Mouse (Mus musculus) liver, postnatal 0 days (tissue): ENCODE measurements around the gene Satb1. TPM values are rescaled to one million over a fixed set of nuclear protein-coding genes. Genes with fewer than 3 reads are reported as not detected.

Source experiments
- ATAC-seq: fragments of 200-750 bp; cut with Nextera tagmentation; 2 replicates; pipeline ENCODE4 v1.8.0; 2017; ENCODE audit warnings: mild to moderate bottlenecking, moderate library complexity
- DNase-seq: peaks from one replicate; pipeline ENCODE4 v3.0.0-alpha.2; 2016
- H3K27ac ChIP-seq: fragments of 300-500 bp; sonication (generic); 2 replicates; pipeline ENCODE4 v1.5.1; 2014; ENCODE audit warnings: antibody characterized with exemption, moderate library complexity, mild to moderate bottlenecking, low read depth
- H3K27me3 ChIP-seq: fragments of 300-500 bp; sonication (generic); 2 replicates; pipeline ENCODE4 v1.6.1; 2014; ENCODE audit warnings: low read length, control low read depth, mixed read lengths; ENCODE audit not compliant: insufficient read depth
- H3K36me3 ChIP-seq: fragments of 300-500 bp; sonication (generic); replicated peaks from 2 replicates; pipeline ENCODE4 v1.6.1; 2014; ENCODE audit warnings: mild to moderate bottlenecking, control low read depth, low read length, moderate library complexity, mixed read lengths; ENCODE audit not compliant: insufficient read depth
- H3K4me1 ChIP-seq: fragments of 300-500 bp; sonication (generic); 2 replicates; pipeline ENCODE4 v1.6.1; 2014; ENCODE audit warnings: antibody characterized with exemption, mild to moderate bottlenecking, control low read depth; ENCODE audit not compliant: insufficient read depth
- H3K4me2 ChIP-seq: fragments of 300-500 bp; sonication (generic); 2 replicates; pipeline ENCODE4 v1.6.1; 2014; ENCODE audit warnings: low read depth, mild to moderate bottlenecking, low read length, moderate library complexity, mixed read lengths
- H3K4me3 ChIP-seq: fragments of 300-500 bp; sonication (generic); 2 replicates; pipeline ENCODE4 v1.5.1; 2014; ENCODE audit warnings: low read depth, low read length
- H3K9ac ChIP-seq: fragments of 300-500 bp; sonication (generic); replicated peaks from 2 replicates; pipeline ENCODE4 v1.6.1; 2014; ENCODE audit warnings: mild to moderate bottlenecking, moderate library complexity
- H3K9me3 ChIP-seq: fragments of 300-500 bp; sonication (generic); 2 replicates; pipeline ENCODE4 v1.6.1; 2016; ENCODE audit warnings: mild to moderate bottlenecking, control low read depth, low read length, mixed read lengths
- CTCF ChIP-seq: sonication (generic); IDR thresholded peaks from 2 replicates; pipeline ENCODE4 v1.5.1; 2016; ENCODE audit warnings: antibody characterized with exemption, low read depth
- EP300 ChIP-seq: IDR thresholded peaks from 2 replicates; pipeline ENCODE4 v1.6.1; 2016; ENCODE audit warnings: antibody characterized with exemption, low read depth, mild to moderate bottlenecking
- WGBS: fragments of 180-500 bp; shearing (Covaris S2); extraction: QIAGEN DNeasy Blood & Tissue Kit; methylation state at CpG from one replicate; pipeline ENCODE4 v1.1.7; 2014; ENCODE audit not compliant: insufficient replicate concordance; 5-methylcytosine and 5-hydroxymethylcytosine counted together
- polyA plus RNA-seq: library from polyadenylated mRNA; unstranded; fragments of >200 nt; fragmentation: Nextera tagmentation; extraction: Ambion mirVana; gene quantifications from 2 replicates; pipeline ENCODE4 v1.2.1, GENCODE M21; 2015

The Satb1 gene
- polyA plus RNA-seq, 1 experiment from 2014 or later, result 1.5 TPM

DNA sequence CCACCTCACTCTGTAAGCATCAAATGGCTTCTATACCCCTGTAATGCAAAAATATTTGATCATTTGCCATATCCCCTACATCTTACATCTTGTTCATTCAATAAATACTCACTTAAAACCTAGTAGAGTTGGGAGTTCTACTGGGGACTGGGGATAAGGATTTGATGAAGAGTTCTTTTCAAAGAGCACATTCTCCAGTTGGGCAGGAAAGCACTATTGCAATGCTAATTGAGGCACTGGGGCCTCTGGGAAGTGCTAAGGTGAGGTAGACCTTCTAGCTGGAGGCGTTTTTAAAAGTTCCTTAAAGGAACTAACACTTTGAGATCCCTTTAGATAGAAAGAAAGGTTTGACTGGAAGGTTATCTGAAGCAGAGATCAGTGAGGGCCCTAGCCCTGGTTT, 3.8 kb upstream of the Satb1 start:
- Histone ChIP-seq H3K27me3 (peaks cover 33% of the 10 kb centered on the region), H3K4me1 (peaks cover 4% of the 10 kb centered on the region), H3K27ac (no peak overlapping the region), H3K4me3 (no peak overlapping the region), H3K9ac (no peak overlapping the region), H3K9me3 (no peaks in the 10 kb centered on the region), H3K36me3 (no peaks in the 10 kb centered on the region), H3K4me2 (no peak overlapping the region)
- TF ChIP-seq EP300 (no peak), CTCF (no peak)
- ATAC-seq, result no peak
- DNase-seq, result no peak
- WGBS, result 42% methylated on average over 1 of the region's 1 CpGs

DNA sequence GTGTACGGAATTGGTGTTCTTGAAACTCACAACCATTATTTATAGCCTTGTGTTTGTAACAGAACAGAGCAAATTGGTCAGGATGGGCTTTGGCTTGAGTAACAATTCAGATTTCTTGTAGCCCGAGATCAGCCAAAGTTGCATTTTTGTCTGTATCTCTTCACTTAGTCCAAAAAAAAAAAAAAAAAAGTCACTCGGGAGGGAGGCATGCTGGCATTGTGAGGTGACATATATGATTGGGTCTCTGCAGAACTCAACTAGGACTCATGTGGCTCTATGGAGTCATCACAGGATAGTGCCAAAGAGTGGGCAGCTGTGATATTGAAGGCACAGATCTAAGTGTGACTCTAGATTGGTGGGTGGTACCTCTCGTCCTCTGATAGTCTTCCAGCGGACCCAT, 3.2 kb upstream of the Satb1 start:
- 71% methylated on average over 5 of the region's 5 CpGs for WGBS
- no peak for TF ChIP-seq EP300
- TF ChIP-seq CTCF, result no peak
- Histone ChIP-seq H3K9ac (no peak overlapping the region), H3K4me1 (peaks cover 5% of the 10 kb centered on the region), H3K27ac (no peak overlapping the region), H3K27me3 (peaks cover 39% of the 10 kb centered on the region), H3K9me3 (no peaks in the 10 kb centered on the region), H3K36me3 (no peaks in the 10 kb centered on the region), H3K4me2 (no peak overlapping the region), H3K4me3 (no peak overlapping the region)
- no peak for DNase-seq
- ATAC-seq, result no peak

- 3% methylated on average over 16 of the region's 16 CpGs for WGBS
- TF ChIP-seq EP300, result no peak
- no peak for TF ChIP-seq CTCF
- no peak overlapping the region; the same call in none of the 2 replicates for H3K4me3 ChIP-seq
- H3K4me2 ChIP-seq, result peak overlapping the region; percentile 92
- no peak overlapping the region for H3K9ac ChIP-seq
- ATAC-seq (no peak), DNase-seq (no peak)
- no peak overlapping the region for H3K27ac ChIP-seq
- peaks cover 47% of the 10 kb centered on the region for H3K27me3 ChIP-seq
- no peaks in the 10 kb centered on the region for H3K9me3 ChIP-seq
- H3K4me1 ChIP-seq, result peaks cover 5% of the 10 kb centered on the region
- H3K36me3 ChIP-seq, result no peaks in the 10 kb centered on the region
These were observed 680 bp upstream of the Satb1 start for GRCm38 (mm10) chr17:51833578-51834361.

DNA sequence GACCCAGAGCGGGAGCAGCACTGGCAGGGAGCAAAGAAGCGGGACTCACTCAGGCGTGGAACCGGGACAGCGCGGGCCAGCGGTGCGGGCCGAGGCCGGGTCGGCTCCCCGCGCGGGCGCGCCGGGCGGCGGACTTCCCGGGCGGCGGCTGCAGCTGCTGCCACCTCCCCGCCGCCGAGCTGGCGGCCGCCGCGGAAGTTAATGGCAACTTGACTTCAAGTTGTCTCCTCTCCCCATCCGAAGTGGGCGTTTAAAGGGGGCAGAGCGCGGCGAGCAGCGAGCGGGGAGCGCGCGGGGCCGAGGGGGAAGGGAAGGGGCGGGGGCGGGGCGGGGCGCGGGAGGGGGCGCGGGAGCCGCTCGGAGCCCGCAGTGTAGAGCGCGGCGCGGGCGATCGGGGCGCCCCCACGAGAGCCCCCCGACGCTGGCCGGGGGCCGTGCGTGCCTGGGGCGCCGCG, 642 bp downstream of the Satb1 start:
- no peak for TF ChIP-seq EP300
- Histone ChIP-seq H3K27ac (0 out of 2 replicates have a peak overlapping the region, but pooled peaks have one; percentile 11), H3K9ac (peak overlapping the region; percentile 63), H3K9me3 (no peaks in the 10 kb centered on the region), H3K27me3 (peaks cover 55% of the 10 kb centered on the region), H3K4me1 (peaks cover 5% of the 10 kb centered on the region), H3K36me3 (no peaks in the 10 kb centered on the region), H3K4me2 (peak overlapping the region; percentile 92), H3K4me3 (peak overlapping the region; percentile 65)
- peak; percentile 38 for DNase-seq
- ATAC-seq, result peak; percentile 60
- 2% methylated on average over 26 of the region's 66 CpGs for WGBS

DNA sequence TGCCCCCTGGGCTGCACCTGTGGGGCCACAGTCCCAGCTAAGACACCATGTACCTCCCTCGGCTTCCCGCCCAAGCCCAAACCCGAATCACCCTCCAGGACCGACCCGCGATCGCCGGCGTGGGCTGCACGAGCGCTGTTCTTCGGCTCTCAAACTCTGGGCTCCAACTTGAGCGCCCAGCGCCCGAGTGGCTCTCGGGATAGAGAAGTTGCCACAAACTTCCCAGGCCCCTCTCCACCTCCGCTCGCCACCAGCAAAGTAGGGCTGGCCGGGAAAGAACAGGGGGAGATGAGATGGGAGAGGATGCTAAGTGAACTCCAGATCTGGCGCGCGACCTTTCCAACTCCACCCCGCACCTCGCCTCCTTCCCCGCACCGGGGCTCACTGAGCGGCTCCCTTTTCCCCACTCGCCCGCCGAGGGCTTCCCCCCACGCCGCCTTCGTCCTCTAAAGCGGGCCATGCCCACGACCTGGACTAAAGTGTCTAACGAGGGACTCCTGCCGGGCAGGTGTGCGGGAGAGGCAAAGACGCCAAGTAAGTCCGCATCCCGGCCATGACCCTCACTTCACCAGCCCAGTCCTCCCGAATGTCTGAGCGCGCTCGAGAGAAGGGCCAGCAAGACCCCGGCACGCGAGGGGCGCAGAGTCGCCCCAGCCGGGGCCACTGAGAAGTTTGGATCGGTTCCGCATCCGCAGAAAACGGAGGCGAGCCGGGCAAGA, 1.2 kb downstream of the Satb1 start:
- no peaks in the 10 kb centered on the region for H3K9me3 ChIP-seq
- H3K4me2 ChIP-seq, result peak overlapping the region; percentile 92
- peaks cover 5% of the 10 kb centered on the region for H3K4me1 ChIP-seq
- DNase-seq (peak; percentile 39), ATAC-seq (peak; percentile 24; the same call in 1 of the 2 replicates)
- no peak for TF ChIP-seq EP300
- no peak for TF ChIP-seq CTCF
- H3K27ac ChIP-seq, result no peak overlapping the region
- peak overlapping the region; percentile 63 for H3K9ac ChIP-seq
- H3K27me3 ChIP-seq, result peaks cover 55% of the 10 kb centered on the region
- H3K4me3 ChIP-seq, result peak overlapping the region; percentile 65
- no peaks in the 10 kb centered on the region for H3K36me3 ChIP-seq
- 2% methylated on average over 56 of the region's 57 CpGs for WGBS

DNA sequence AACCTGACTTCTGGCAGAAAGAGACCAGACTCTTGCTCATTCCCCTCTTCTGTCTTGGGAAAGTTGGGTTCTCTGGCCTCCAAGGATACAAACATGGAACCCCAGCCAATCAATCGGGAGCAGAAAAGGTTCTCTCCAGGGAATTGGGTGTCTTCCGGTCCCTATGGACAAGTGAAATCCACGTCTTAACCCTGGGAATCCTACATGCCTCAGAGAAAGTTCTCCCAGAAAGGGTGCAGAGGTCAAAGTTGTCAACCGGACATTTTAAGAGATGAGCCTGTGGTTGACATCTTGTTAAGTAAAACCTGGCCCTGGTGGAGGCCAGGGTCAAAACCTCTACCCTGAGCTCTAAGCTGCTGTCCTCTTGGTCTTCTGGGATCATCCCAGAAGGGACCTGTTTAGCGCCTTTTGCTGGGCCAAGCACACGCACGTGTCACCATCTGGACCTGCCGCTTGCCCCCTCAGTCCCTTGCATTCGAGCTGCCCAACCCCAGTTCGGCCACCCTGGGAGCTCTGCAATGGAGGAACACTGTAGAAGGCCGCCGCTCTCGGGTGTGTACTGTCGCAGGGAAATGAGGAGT, 1.9 kb downstream of the Satb1 start:
- Histone ChIP-seq H3K36me3 (no peaks in the 10 kb centered on the region), H3K27me3 (peaks cover 55% of the 10 kb centered on the region), H3K4me3 (peak overlapping the region; percentile 65), H3K4me1 (peaks cover 5% of the 10 kb centered on the region), H3K9me3 (no peaks in the 10 kb centered on the region), H3K9ac (no peak overlapping the region), H3K27ac (no peak overlapping the region), H3K4me2 (peak overlapping the region; percentile 92)
- DNase-seq (no peak), ATAC-seq (no peak)
- 17% methylated on average over 14 of the region's 14 CpGs for WGBS
- TF ChIP-seq CTCF, result no peak
- no peak for TF ChIP-seq EP300
